Mouse (Mus musculus): ENCODE measurements around the gene Capzb.

The Capzb gene

GRCm38 (mm10) chr4:139240334-139240733 lies 47.6 kb downstream of the Capzb start:
- DNase-seq, result no peak

GRCm38 (mm10) chr4:139241678-139242606 lies 49.2 kb downstream of the Capzb start:
- no peak for DNase-seq

- DNase-seq, result no peak
Observed at GRCm38 (mm10) chr4:139242607-139242955, 49.9 kb downstream of the Capzb start.

GRCm38 (mm10) chr4:139244176-139244575 lies 51.5 kb downstream of the Capzb start:
- DNase-seq, result no peak

- DNase-seq, result no peak
Observed at GRCm38 (mm10) chr4:139244766-139245165, 52.1 kb downstream of the Capzb start.

- no peak for DNase-seq
Observed at GRCm38 (mm10) chr4:139245534-139245933, 52.8 kb downstream of the Capzb start.

GRCm38 (mm10) chr4:139246130-139246877 lies 53.6 kb downstream of the Capzb start:
- no peak for DNase-seq

- DNase-seq, result peak in 1 of 2 experiments; percentile 43
Observed at GRCm38 (mm10) chr4:139247966-139248365, 55.3 kb downstream of the Capzb start.

GRCm38 (mm10) chr4:139248736-139249135 lies 56.0 kb downstream of the Capzb start:
- no peak for DNase-seq

GRCm38 (mm10) chr4:139250043-139250442 lies 57.3 kb downstream of the Capzb start:
- peak; percentile 55 to 79 for DNase-seq

- no peak for DNase-seq
Observed at GRCm38 (mm10) chr4:139250886-139251285, 58.2 kb downstream of the Capzb start.

GRCm38 (mm10) chr4:139252051-139252760 lies 59.5 kb downstream of the Capzb start:
- peak; percentile 83 to 84 for DNase-seq

- DNase-seq, result no peak
Observed at GRCm38 (mm10) chr4:139253206-139253605, 60.5 kb downstream of the Capzb start.

GRCm38 (mm10) chr4:139256146-139256545 lies 63.4 kb downstream of the Capzb start:
- DNase-seq, result peak; percentile 31 to 69

GRCm38 (mm10) chr4:139256708-139257107 lies 64.0 kb downstream of the Capzb start:
- peak; percentile 26 to 60 for DNase-seq

- DNase-seq, result peak; percentile 23 to 58
Observed at GRCm38 (mm10) chr4:139258621-139259301, 66.1 kb downstream of the Capzb start.

- no peak for DNase-seq
Observed at GRCm38 (mm10) chr4:139259302-139259871, 66.7 kb downstream of the Capzb start.

GRCm38 (mm10) chr4:139262981-139263380 lies 70.3 kb downstream of the Capzb start:
- DNase-seq, result no peak

GRCm38 (mm10) chr4:139265783-139266499 lies 73.2 kb downstream of the Capzb start:
- no peak for DNase-seq

- DNase-seq, result no peak
Observed at GRCm38 (mm10) chr4:139266500-139266865, 73.8 kb downstream of the Capzb start.

- no peak for DNase-seq
Observed at GRCm38 (mm10) chr4:139267335-139267734, 74.6 kb downstream of the Capzb start.

- DNase-seq, result no peak
Observed at GRCm38 (mm10) chr4:139268242-139268641, 75.5 kb downstream of the Capzb start.
